Mouse (Mus musculus): ENCODE results near the gene Ddx59.
A peak's percentile ranks its signal among the peaks of the same experiment; 100 is the strongest.

Gene Ddx59

GRCm38 (mm10) chr1:136449541-136449940 is 34.5 kb downstream of the Ddx59 start:
- no peak for DNase-seq (ENCODE audit: low read depth, low spot score)

- DNase-seq (ENCODE audit: low read depth, low spot score): no peak
Measured at GRCm38 (mm10) chr1:136450206-136450605, 35.1 kb downstream of the Ddx59 start.

GRCm38 (mm10) chr1:136452421-136452820 is 37.4 kb downstream of the Ddx59 start:
- no peak for DNase-seq (ENCODE audit: low read depth, low spot score)

DNA sequence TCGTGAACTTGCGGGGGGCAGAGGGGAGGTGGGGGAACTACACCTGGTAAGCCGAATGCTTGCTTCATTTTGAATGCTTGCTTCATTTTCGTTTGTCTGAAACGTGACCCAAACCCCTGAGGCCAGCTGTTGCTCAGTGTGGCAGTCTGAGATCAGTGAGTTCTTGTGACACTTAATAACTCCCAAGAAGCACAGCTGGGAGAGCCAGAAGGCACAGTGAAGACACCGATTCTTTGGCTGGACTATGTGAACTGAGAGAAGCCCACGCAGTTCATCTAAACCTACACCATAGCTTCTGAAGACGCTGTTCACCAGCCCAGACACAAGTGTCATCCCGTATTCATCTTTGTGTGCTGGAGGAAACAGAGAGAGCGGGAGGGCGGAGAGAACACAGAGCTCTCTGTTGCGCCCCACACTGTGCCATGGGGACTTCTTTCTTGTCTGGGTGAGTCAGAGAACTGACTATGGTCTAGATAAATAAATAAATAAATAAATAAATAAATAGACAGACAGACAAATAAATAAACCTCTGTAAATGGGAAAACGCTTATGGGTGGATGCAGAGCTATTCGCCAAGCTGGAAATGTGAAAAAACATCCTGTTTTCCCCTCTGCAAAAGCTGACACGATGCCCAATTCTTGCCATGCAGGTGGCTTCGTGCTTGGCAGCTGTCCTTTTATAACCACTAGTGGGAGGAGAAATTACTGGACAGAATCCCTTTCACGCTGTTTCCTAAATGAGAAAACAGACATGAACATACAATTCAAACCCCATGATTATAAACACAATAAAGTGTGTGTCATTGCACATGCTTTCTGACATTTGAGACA is 40.9 kb downstream of the Ddx59 start:
- DNase-seq (ENCODE audit: low read depth, low spot score): no peak

DNA sequence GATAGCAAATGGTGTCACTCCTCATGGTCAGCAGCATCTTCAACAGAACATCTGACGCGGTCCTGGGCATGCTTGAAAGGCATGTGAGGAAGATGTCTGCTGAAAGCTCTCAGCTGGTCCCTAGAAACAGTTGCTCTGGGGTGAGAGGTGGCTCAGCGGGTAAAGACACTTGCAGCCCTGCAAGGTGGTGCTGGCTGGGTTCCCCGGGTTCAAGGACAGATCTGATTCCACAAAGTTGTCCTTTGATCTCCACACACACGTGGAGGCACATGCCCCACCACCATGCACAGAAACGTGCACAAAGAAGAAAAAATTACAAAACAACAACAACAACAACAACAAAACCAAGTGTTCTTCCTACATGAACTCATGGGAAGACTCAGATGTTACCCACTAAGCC is 41.7 kb downstream of the Ddx59 start:
- DNase-seq (ENCODE audit: low read depth, low spot score): no peak

DNA sequence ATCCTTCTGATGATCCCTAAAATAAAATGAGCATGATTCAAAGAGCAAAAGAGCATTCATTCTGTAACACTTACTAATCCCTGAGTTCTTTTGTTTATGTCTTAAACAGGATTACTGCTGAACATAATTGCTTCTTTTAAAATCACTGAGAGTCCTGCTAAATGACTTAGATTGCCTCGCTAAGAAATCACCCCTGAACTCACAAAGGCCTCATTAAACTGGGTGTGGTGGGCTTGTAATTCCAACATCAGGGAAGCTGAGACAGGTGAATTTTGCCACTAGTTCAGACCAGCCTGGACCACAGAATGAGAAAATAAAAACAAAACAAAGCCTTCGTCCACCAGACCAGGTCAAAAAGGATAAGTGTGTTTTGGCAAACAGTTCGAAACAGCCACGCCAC is 42.3 kb downstream of the Ddx59 start:
- no peak for DNase-seq (ENCODE audit: low read depth, low spot score)

GRCm38 (mm10) chr1:136458691-136459245 is 43.7 kb downstream of the Ddx59 start:
- DNase-seq (ENCODE audit: low read depth, low spot score): no peak

DNA sequence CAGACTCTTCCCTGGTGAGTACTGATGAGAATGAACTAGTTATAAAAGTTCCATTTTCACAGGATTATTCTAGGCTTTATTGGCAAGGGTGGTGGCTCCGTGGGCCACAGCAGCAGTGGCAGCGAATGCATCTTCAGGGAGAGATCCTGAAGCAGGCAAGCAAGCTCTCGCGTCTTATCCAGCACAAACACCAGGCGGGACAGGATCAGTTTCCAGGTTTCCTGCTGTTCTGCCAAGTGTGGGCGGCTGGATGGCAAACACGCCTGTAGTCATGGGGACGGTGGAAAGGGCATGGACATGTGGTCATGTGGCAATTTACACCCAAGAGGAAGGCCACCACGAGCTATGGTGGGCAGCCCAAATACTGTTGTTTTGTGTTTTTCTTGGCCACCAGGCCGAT is 47.4 kb downstream of the Ddx59 start:
- DNase-seq (ENCODE audit: low read depth, low spot score): no peak

- no peak for DNase-seq (ENCODE audit: low read depth, low spot score)
Measured at GRCm38 (mm10) chr1:136465168-136465567, 50.1 kb downstream of the Ddx59 start.

- peak; percentile 76 for DNase-seq (ENCODE audit: low read depth, low spot score)
Measured at GRCm38 (mm10) chr1:136466143-136466811, 51.2 kb downstream of the Ddx59 start, which contains the start of gene Kif14. Kif14 (plus strand) TSS chr1:136466343.

- no peak for DNase-seq (ENCODE audit: low read depth, low spot score)
Measured at GRCm38 (mm10) chr1:136469408-136469807, 54.3 kb downstream of the Ddx59 start.

DNA sequence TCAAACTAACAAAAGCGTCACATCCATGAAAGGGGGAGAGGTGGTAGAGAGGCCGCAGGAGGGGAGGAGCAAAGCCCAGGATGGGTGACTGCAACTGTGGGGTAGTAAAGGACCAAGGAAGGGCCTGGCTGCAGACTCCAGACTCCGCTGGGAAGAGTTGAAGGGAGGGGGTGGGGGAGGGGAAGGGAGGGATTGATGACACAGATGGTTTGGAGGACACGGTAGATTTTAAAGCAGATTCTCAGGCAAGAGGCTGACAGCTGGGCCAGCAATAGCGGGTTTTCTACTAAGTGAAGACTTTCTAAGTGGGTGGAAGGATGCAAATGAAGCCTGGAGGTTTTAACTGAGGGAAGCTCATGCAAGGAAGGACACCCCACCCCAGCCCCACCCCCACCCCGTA is 55.4 kb downstream of the Ddx59 start:
- DNase-seq (ENCODE audit: low read depth, low spot score): no peak
